Mouse (Mus musculus) left cerebral cortex, adult 9 months (tissue): ENCODE measurements at regions not wholly inside any gene's neighbourhood (a gene's known extent, or its start where the extent isn't known, plus 50 kb on each side); places are given as distances from the start of the nearest gene placed in this dataset.

Experiments used
- DNase-seq, 2 experiments: peaks; one replicate each; pipeline ENCODE4 v3.0.0; 2022; ENCODE audit warnings: low spot score in 2 of 2

DNA sequence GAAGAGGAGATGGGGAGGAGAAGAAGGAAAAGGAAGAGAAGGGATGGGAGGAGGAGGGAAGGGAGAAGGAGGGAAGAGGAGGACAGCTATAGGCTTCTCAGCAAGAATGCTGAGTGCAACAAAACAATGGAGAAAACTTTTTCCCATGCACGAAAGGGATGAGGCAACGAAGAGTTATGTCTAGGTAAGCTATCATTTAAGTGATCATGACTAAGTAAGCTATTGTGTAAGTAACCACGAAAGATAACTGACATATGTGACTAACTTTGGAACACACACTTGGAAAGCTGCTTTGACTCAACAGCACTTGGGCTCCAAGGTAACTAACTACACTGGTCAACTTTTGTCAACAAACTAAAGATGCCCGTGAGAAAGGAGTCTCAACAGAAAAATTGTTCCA, 50.9 kb upstream of the Fstl1 start:
- no peak for DNase-seq

DNA sequence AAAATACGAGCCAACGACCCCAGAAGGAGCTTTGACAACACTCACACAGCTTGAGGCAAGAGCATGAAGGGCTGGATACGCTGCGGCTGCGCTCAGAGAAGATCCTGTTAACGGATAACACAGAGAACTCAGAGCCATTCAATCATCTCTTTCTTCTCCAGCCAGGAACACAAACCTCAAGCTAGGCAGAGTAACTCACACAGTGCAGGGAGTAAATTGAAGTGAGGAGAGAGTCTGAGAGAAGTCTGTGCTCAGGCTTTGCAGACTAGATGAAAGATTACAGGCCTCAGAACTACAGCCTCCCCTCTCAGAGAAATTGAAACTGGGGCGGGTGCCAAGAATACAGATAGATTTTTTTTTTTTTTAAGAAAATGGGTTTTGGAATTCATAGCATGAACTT, 60.9 kb upstream of the Ndufb4 start:
- DNase-seq, result no peak

DNA sequence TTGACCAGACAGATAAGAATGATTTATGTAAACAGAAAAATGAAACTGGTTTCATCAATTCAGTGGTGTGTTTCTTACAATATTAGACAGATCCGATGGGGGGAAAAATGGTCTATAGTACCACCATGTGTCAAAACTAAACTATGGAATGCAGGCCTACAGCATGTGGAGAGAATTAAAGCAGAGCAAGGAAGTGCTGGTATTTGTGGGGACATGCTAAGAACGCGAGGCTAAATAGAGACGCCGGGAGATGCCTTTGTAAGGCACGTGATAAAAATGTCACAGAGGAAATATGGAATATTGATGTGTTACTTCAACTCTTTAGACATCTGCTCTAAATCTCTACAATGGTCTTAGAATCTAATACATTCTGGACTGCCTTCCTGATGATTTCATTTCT, 60.0 kb upstream of the Ndufb4 start:
- DNase-seq, result no peak

DNA sequence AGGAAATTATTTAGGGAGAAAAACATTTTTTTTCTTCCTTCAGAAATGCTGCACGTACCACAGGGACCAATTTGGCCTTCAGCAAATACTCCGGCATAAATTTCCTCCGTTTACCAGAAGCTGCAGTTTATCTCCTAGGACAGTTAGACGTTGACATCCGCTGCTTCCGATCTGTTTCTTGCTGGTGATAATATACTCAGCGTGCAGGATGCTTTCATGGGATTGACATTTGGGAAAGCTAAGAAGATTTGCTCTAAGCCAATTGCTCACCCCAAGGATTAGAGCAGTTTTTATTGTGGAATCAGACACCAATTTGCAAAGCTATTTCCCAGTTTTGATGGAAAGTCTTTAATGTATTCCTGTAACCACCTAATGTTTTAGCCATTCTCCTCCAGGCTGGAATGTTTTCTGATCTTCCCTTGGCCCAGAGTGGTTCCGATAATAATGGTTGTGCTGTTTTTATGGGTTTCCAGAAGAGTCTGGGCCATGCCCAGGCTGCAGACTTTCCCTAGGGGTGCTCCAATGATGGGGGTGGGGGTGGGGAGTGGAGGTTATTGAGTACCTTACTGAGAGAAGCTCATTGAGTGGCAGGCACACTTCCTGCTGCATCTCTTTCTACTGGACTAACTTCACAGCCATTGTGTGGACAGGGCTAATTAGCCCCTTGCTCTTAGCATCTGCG, 52.1 kb upstream of the Ndufb4 start:
- DNase-seq, result no peak

DNA sequence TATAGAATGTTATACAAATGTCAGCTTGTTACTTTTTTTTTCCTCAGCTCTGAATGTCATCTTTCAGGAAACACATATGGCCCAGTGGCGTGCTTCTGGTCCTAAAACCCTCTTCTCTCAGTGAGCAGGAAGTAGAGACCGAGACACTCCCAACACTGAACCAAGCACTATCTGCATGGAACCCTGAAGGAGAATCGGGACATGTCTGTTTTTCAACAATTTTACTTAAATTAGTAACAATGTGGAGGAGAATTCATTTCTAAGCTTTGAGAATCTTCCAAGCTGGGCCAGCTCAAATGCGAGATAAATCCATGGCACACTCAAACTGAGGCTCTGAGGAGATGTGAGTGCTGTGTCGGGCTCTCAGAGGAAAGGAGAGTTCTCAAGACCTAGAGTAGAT, 51.0 kb upstream of the Ndufb4 start:
- peak in 1 of 2 experiments; percentile 34 for DNase-seq

DNA sequence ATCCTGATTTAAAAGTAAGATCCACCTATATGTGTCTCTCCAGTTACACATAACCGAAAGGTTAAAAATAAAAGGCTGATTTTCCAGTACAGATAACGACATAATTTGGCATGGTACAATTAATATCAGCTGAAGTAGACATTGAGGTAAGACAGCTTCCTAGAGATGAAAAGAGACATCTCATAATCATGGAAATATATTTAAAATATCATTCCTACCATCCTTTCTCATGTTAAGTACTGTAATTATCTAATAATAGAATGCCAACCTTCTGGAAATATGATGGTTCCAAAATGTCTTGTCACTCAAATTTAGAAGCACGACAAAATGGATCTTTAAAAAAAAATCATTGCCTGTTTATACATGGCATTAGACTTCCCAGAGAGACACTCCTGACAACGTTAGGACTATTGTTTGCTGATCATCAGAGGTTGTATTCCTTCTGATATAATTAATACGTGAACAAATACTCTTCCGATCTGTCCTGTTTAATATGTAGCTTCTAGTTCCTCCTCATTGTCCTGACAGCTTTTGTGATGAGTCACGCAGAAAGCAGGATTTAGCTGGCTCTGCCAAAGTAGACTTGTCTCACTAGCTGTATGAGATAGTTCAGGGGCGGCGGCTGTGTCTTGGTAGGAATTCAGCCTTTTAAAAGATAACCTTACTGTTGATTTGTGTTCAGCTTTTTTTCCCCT, 50.4 kb upstream of the Ndufb4 start:
- peak in 1 of 2 experiments; percentile 62 for DNase-seq
